Mouse (Mus musculus) left cerebral cortex, adult 18-20 months (tissue): Measurements from ENCODE around the gene Cfap52. TPM values are rescaled to one million over a fixed set of nuclear protein-coding genes. Genes with fewer than 3 reads are reported as not detected.
A peak's percentile ranks its signal among the peaks of the same experiment; 100 is the strongest.

ENCODE experiments used
- DNase-seq, 2 experiments: peaks; one replicate each; pipeline ENCODE4 v3.0.0; 2021 to 2022; ENCODE audit warnings: low spot score in 2 of 2, mixed read lengths in 1 of 2
- long read RNA-seq, 2 experiments: library from polyadenylated mRNA; stranded (forward); transcript quantifications; one replicate each; pipeline ENCODE4 v2.0.0; 2021
- total RNA-seq, 2 experiments: library from RNA; stranded (reverse); gene quantifications; 2 replicates each; pipeline ENCODE4 v1.2.3; 2021

Cfap52 gene
- total RNA-seq, result 1 to 10 TPM; 1.9 to 4.7 TPM
- long read RNA-seq, experiment 1, partial matches to known transcripts, result 1 of 2 reads
- long read RNA-seq, experiment 1, other reads (novel, unspliced or antisense), result 0 of 2 reads
- long read RNA-seq, experiment 2, result 0 reads

DNA sequence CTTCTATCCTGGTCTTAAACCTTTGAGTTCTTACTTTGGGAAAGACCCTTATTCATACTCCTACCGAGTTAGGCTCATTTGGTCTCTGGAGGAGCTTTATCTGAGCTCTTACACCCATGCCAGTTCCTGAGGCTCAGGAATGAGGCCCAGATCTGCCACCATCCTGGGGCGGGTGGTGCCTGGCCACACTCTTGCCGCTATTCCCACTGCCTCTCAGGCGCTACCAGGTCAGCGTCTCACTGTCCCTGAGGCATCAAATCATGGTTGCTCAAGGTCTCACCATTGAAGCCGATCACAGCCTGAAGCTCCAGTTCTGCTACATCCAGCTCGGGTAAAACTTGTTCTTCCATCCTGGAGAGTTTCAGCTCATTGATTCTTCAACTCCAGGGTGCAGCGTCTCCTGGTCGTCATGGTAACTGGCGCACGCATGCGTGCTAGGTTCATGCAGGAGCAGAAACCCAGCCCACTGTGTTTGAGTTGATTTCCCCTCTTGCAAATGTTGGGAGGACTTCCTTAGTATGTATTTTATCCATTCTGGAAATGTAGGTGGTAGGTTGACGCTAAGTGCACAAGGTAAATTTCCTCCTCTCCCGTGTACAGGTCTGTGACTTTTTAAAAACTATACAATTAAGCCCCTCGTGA is at the start of gene Cfap52:
TSS of gene Cfap52 (minus strand) at position 410 of the 642 bp plus-strand sequence.
- peak; percentile 87 to 89 for DNase-seq

DNA sequence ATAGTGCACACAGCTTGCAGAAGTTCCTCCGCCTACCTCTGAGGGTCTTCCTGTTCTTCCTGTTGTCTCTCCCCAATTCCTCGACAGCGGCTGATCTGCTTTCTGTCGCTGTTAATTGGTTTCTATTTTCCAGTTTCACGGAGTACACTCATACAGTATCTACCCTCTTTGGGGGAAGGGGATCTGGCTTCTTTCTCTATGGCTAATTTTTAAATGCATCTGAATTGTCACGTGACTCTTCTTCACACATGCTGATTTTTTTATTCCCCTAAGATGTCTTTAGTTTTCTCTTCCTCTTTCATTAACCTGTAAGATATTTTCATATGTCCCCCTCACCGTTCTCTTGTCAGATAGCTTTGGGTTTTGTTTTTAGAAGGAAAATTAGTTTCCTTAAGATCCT is 46.8 kb upstream of the Cfap52 start:
- DNase-seq, result no peak

DNA sequence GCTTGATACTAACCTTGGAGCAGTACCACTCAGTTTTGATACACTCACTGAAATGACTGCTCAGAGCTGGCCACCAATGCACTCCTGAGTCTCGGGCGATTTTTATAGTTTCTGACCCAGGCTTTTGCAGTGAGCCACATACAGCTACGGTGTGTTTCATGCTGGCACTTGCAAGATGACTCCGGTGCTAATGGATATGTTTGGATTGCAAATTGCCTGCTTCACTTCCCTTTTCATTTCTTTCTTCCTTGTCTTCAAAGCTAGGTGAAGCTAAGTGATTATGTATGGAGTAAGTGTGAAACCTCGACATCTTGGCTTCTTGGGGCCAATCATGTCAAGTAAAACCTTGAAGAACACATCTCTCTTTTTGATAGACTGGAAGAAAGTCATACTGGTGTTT is 43.9 kb upstream of the Cfap52 start:
- DNase-seq, result no peak

DNA sequence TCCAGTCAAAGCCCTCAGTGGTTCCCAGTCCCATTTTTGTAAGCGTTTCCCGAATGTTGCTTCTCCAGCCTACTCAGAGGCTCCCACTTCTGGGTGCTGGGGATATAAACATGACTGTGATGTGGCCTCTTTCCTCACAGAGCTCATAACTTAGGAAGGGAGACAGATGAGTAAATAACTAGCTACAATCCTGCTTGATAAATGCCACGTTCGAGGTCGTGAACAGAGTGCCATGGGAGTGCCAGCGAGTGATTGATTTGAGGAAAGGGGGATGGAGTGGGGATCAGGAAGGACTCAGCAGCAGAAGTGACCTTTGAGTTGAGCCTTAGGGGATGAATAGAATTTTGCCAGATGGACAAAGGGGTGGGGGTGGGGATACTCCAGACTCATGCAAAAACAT is 42.2 kb upstream of the Cfap52 start:
- no peak for DNase-seq

DNA sequence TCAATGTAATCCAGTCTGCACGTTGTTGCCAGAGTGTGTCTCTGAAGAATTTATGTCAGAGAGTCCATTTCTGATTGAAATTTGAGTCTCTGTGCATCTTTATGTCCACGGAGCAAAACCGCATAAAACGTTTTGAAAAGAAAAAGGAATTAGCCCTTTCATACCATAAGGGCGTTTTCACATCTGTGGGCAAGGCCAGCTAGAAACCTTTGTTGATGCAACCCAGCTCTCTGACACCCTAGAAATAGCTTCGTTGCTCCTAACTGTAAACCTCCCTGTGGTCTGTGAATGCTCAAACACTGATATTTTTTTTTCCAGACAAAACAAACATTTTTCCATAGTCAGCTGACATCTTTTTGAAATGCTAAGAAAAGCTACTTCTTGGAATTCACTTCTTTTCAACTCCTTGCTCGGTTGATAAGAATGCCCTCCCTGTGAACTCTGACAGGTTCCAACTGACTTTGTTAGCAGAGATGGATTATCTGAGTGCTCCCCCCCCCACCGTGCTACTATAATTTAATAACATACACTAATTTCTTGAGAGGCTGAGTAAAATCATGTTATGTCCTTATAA is 40.9 kb upstream of the Cfap52 start:
- no peak for DNase-seq

GRCm38 (mm10) chr11:68004191-68004590 is 38.7 kb upstream of the Cfap52 start:
- peak; percentile 70 to 78 for DNase-seq

DNA sequence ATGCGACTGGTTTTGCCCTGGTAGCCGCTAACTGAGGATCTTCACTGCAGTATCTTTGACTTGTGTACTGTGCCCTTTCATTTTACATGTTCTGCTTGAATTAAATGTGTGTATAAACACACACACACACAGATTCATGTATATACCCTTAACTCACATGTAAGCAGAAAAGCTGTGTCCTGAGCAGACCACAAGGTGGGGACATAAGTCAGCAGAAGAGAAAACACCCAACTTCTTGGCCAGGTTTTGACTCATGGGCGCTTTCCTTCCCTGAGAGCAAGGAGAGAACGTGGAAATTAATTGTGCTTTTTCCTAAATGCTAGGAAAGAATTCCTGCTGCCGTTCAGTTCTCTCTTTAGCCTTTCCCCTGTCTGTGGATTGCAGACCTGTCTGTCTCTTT is 34.2 kb upstream of the Cfap52 start:
- no peak for DNase-seq

GRCm38 (mm10) chr11:67998905-67999304 is 33.5 kb upstream of the Cfap52 start:
- DNase-seq, result peak; percentile 34 to 42

DNA sequence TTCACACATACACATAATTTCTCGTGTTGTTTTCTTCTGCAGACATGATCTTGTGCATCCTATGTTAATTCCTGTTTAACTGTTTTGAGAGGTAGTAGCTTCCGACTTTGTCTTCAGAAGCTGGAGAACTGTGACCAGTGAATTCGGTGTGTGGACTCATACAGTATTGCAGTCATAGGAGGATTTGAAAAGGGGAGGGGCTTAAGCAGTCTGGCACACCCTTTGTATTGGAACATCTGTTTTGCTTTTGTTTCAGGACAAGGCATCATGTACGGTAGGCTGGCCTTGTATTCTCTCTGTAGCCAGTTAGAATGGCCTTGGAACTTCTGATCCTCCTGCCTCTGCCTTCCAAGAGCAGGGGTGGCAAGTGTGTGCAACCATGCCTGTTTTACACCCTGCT is 30.5 kb upstream of the Cfap52 start:
- no peak for DNase-seq

GRCm38 (mm10) chr11:67991240-67991639 is 25.8 kb upstream of the Cfap52 start:
- peak in 1 of 2 experiments; percentile 21 for DNase-seq

DNA sequence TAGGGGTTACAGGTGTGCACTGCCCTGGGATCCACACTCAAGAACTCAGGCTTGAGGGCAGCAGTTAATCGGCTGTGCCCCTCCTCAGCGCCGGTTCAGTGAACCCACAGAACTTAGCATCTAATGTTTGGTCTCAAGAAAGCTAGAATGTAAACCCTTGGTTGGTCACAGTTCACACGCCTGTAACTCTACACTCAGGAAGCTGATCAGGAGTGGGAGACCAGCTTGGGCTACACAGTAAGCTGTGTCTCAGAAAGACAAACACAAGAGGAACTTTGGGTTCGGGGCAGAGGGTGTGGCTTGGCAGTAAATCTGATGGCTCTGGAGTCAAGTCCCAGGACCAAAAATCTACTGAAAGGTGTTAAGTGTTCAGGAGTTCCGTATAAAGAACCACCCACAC is 18.1 kb upstream of the Cfap52 start:
- DNase-seq, result no peak

DNA sequence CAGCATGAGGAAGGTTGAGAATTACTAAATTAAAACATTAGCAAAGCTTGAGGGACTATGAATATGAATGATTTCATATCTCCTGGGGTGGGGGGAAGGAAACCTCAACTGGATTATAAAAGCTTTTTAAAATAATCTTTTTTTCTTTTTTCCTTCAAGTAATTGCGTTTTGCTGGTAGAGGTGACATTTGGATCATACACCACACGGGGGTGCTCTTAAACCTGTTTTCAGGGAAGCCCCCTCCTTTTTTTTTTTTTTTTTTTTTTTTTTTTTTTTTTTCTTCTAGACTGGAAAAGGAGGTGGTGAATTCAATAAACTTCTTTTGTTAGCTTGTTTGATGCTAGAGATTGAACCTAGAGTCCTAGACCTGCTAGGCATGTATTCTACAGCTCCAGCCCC is 9.8 kb upstream of the Cfap52 start:
- DNase-seq, result peak in 1 of 2 experiments; percentile 27

DNA sequence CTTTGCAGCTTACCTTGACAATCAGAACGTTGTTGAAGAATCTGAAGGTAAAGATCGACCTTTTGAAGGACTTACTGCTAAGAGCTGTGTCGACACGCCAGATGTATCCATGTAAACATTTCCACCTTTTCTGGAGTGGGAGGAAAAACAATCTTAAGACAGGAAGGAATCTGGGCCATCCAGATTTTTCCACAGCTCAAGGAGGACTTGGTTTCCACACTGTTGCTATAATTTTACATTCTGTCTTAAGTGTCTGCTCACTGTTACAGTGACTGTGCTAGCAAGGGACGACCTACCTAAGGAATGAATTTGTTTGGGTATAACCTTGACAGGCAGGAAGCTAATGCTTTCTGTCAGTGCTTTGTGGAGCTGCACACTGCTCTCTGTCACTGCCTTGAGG is 7.8 kb upstream of the Cfap52 start:
- DNase-seq, result no peak

GRCm38 (mm10) chr11:67972606-67973005 is 7.2 kb upstream of the Cfap52 start:
- DNase-seq, result no peak

DNA sequence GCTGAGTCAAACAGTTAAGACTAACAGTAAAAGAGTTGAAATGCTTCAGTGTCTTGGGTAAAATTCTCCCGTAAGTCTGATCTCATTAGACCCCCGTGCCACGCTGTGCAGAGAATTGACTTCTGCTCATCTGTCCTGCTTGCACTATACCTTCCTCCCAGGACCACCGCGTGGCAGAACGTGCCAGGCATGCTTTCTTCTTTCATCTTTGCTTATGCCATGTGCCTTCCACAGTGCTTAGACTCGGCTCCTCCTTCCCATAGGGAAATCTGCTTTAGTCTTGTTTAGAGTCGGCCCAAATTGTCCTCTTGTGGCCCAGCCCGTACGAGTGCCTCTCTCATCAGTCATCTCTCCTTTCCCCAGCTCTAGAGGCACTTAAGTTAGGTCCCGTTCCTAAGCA is 2.4 kb upstream of the Cfap52 start:
- no peak for DNase-seq

DNA sequence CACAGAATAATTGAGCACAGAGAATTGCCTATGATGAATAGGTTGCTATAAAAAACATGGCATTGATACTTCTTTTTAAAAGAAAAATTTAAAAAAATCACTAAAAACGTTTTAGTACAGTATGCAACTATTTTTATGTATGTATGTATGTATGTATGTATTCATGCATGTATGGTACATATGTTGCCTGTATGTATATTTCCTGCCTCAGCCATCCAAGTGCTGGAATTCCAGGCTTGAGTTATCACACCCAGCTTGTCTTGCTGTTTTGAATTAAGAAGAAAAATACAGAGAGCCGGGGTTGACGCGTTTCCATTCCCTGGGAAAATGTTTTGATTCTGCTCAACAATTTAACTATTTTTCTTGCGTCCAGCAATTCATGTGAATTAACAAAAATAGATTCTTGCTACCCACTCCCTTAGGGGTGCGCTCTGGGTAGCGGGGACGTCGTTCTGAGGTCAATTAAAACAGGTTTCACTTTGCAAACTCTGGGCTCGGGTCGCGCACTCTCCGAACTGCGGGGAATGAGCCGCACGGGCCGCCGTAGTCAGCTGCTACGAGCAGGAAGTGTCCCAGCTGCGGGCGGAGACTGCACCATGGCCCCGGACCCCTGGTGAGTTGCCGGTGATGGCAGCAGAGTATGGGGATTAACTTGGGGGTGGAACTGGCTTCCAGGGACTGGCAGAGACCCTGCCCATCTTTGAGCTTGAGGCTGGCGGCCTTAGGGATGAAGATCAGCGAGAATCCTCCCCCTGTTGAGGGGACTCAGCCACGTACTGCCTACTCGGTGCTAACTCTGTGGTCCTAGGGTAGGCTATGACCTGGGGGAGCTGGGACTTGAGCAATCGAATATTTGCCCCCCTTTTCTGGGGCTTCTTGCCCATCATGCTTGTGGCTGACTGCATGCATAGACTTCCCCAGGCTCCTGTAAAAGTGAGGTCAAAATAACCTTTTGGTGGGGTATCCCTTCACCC is 741 bp upstream of the Cfap52 start, which contains the start of gene Stx8:
TSS of gene Stx8 (plus strand) at position 289 of the 974 bp plus-strand sequence.
- DNase-seq, result peak; percentile 94 to 97

- DNase-seq, result no peak
These were observed 1.3 kb downstream of the Cfap52 start for GRCm38 (mm10) chr11:67964110-67964509.

DNA sequence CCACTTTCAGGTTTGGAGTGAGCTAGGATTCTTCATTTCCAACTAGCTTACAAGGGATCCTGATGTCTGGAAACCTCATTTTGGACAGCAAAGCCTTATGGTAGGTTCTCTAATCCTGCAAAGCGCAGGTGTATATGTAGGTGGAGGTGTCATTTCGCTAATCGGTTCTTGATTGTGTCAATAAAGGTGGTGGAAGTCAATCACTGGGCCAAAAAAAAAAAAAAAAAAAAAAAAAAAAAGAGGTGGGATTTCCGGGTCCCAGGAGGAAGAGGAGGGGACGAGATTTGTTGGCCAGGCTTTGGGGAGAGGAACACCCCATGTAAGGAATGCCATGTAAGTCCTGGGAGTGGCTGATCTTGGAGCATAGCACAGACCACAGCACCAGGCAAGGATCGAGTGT is 11.0 kb downstream of the Cfap52 start:
- no peak for DNase-seq

DNA sequence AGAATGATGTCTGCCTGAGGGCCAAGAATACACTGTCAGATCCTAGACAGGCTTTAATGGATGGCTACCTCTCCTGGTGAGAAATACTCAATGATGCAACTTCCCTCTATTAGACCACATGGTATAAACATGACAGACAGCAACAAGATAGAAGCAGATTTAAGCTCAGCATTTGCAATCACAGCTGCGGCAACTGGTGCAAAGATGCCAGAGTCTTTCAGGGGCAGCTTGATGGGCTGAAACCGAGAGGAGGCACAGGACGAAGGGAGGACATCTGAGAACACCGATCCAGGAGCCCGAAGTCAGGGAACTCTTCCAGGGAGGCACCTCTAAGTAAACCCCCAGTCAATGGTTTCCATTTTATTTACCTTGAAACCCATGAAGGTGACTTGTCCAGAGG is 11.8 kb downstream of the Cfap52 start:
- no peak for DNase-seq

DNA sequence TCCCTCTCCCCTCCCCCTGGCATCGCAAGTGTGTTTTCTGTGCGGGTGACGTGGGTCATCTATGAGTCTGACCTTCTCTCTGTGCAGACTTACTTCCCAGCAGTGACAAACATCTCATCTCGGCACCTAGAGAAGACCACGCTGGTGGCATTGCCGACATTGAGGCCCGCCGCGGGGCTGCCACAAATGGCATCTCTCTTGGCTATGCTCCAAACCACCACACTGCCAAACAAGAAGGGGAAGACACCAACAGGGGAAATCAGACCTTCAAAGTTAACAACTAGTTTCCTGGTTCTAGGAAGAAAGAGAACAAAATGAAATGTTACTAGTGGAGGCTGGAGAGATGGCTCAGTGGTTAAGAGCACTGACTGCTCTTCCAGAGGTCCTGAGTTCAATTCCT is 16.0 kb downstream of the Cfap52 start:
- DNase-seq, result no peak

DNA sequence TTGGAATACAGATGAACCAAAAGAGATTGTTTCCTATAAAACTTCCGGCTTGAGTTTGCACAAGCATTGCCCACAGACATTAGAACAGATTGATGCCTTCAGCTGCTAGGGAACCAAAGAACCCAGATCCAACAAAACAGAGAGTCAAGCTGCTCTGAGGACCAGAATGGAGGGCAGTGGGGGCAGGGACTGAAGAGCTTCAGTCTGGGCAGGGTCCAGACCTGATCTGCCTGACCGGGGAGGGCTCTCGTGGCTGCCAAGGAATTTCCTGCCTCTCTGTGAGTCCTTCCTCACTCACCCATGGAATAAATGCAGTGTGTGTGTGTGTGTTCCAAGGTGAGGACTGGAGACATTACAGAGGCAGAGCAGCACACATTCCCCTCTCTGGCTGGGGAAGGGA is 17.2 kb downstream of the Cfap52 start:
- no peak for DNase-seq

DNA sequence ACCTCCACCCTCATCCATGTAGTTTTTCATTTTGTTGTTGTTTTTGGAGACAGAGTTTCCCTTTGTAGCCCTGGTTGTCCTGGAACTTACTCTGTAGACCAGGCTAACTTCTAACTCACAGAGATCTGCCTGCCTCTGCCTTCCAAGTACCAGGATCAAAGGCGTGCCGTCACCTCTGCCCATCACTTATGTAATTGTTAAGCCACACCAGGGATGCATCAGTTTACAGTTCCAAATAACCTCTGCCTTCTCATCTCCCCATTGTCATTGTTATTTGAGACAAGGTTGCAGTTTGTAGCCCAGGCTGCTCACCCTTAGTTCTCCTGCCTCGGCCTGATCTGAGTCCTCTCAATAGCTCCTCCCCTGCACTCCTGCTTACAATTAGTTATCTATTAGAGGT is 33.3 kb downstream of the Cfap52 start:
- DNase-seq, result no peak
